Mouse (Mus musculus): ENCODE data around the gene Axin2. TPM values are rescaled to one million over a fixed set of nuclear protein-coding genes. Genes with fewer than 3 reads are reported as not detected.

Gene Axin2
- polyA plus RNA-seq, 1 experiment from 2014 or later, result 8.5 TPM

- Histone ChIP-seq H3K4me1 (replicated peaks; ENCODE audit: control insufficient read depth, insufficient read depth, low read length) (peaks cover 9% of the 10 kb centered on the region), H3K9me3 (ENCODE audit: control insufficient read depth, low read length) (no peaks in the 10 kb centered on the region), H3K4me2 (ENCODE audit: low read depth, low read length) (no peak overlapping the region), H3K4me3 (ENCODE audit: low read length) (no peak overlapping the region), H3K9ac (ENCODE audit: low read length) (no peak overlapping the region; the same call in 1 of the 2 replicates), H3K27ac (ENCODE audit: low read length) (0 out of 2 replicates have a peak overlapping the region, but pooled peaks have one; percentile 40), H3K27me3 (ENCODE audit: control insufficient read depth, insufficient read depth, low read depth, low read length) (no peaks in the 10 kb centered on the region), H3K36me3 (ENCODE audit: control insufficient read depth, insufficient read depth, low read length) (no peaks in the 10 kb centered on the region)
- ATAC-seq (ENCODE audit: low read depth), result peak; percentile 34; the same call in 1 of the 2 replicates
- 37% methylated on average over 4 of the region's 4 CpGs for WGBS
These were observed 53.3 kb downstream of the Axin2 start for GRCm38 (mm10) chr11:108973459-108973858.

GRCm38 (mm10) chr11:108973866-108974265, 53.7 kb downstream of the Axin2 start:
- no peaks in the 10 kb centered on the region for H3K36me3 ChIP-seq (ENCODE audit: control insufficient read depth, insufficient read depth, low read length)
- no peaks in the 10 kb centered on the region for H3K27me3 ChIP-seq (ENCODE audit: control insufficient read depth, insufficient read depth, low read depth, low read length)
- H3K4me2 ChIP-seq (ENCODE audit: low read depth, low read length), result no peak overlapping the region
- H3K4me1 ChIP-seq (replicated peaks; ENCODE audit: control insufficient read depth, insufficient read depth, low read length), result peaks cover 9% of the 10 kb centered on the region
- ATAC-seq (ENCODE audit: low read depth), result peak; percentile 37; the same call in 1 of the 2 replicates
- no peak overlapping the region for H3K4me3 ChIP-seq (ENCODE audit: low read length)
- 0 out of 2 replicates have a peak overlapping the region, but pooled peaks have one; percentile 11 for H3K9ac ChIP-seq (ENCODE audit: low read length)
- 39% methylated on average over 5 of the region's 5 CpGs for WGBS
- peak overlapping the region; percentile 41; the same call in 1 of the 2 replicates for H3K27ac ChIP-seq (ENCODE audit: low read length)
- no peaks in the 10 kb centered on the region for H3K9me3 ChIP-seq (ENCODE audit: control insufficient read depth, low read length)

GRCm38 (mm10) chr11:108975583-108975982, 55.4 kb downstream of the Axin2 start:
- H3K9me3 ChIP-seq (ENCODE audit: control insufficient read depth, low read length), result no peaks in the 10 kb centered on the region
- no peak for ATAC-seq (ENCODE audit: low read depth)
- 39% methylated on average over 11 of the region's 11 CpGs for WGBS

GRCm38 (mm10) chr11:108980530-108980929, 60.4 kb downstream of the Axin2 start:
- H3K27me3 ChIP-seq (ENCODE audit: control insufficient read depth, insufficient read depth, low read depth, low read length), result no peaks in the 10 kb centered on the region
- no peaks in the 10 kb centered on the region for H3K9me3 ChIP-seq (ENCODE audit: control insufficient read depth, low read length)
- 9% methylated on average over 12 of the region's 12 CpGs for WGBS
- H3K4me2 ChIP-seq (ENCODE audit: low read depth, low read length), result 0 out of 2 replicates have a peak overlapping the region, but pooled peaks have one; percentile 11
- peaks cover 20% of the 10 kb centered on the region; the same call in 1 of the 2 replicates for H3K4me1 ChIP-seq (replicated peaks; ENCODE audit: control insufficient read depth, insufficient read depth, low read length)
- H3K36me3 ChIP-seq (ENCODE audit: control insufficient read depth, insufficient read depth, low read length), result no peaks in the 10 kb centered on the region
- peak overlapping the region; percentile 72 for H3K27ac ChIP-seq (ENCODE audit: low read length)
- H3K4me3 ChIP-seq (ENCODE audit: low read length), result no peak overlapping the region
- peak; percentile 91 for ATAC-seq (ENCODE audit: low read depth)
- H3K9ac ChIP-seq (ENCODE audit: low read length), result no peak overlapping the region

More at GRCm38 (mm10) chr11:108975583-108975982, 55.4 kb downstream of the Axin2 start:
- no peak overlapping the region for H3K4me2 ChIP-seq (ENCODE audit: low read depth, low read length)
- no peak overlapping the region for H3K27ac ChIP-seq (ENCODE audit: low read length)
- peaks cover 15% of the 10 kb centered on the region for H3K4me1 ChIP-seq (replicated peaks; ENCODE audit: control insufficient read depth, insufficient read depth, low read length)
- H3K36me3 ChIP-seq (ENCODE audit: control insufficient read depth, insufficient read depth, low read length), result no peaks in the 10 kb centered on the region
- no peaks in the 10 kb centered on the region for H3K27me3 ChIP-seq (ENCODE audit: control insufficient read depth, insufficient read depth, low read depth, low read length)
- H3K9ac ChIP-seq (ENCODE audit: low read length), result no peak overlapping the region
- H3K4me3 ChIP-seq (ENCODE audit: low read length), result no peak overlapping the region

- peak overlapping the region; percentile 72 for H3K27ac ChIP-seq (ENCODE audit: low read length)
- ATAC-seq (ENCODE audit: low read depth), result no peak
- 74% methylated on average over 8 of the region's 8 CpGs for WGBS
These were observed 60.9 kb downstream of the Axin2 start for GRCm38 (mm10) chr11:108981012-108981411.

GRCm38 (mm10) chr11:108983409-108984064, 63.4 kb downstream of the Axin2 start:
- Histone ChIP-seq H3K27ac (ENCODE audit: low read length) (no peak overlapping the region), H3K27me3 (ENCODE audit: control insufficient read depth, insufficient read depth, low read depth, low read length) (no peaks in the 10 kb centered on the region), H3K4me2 (ENCODE audit: low read depth, low read length) (no peak overlapping the region), H3K4me1 (replicated peaks; ENCODE audit: control insufficient read depth, insufficient read depth, low read length) (peaks cover 19% of the 10 kb centered on the region; the same call in 1 of the 2 replicates), H3K9me3 (ENCODE audit: control insufficient read depth, low read length) (no peaks in the 10 kb centered on the region), H3K36me3 (ENCODE audit: control insufficient read depth, insufficient read depth, low read length) (no peaks in the 10 kb centered on the region), H3K4me3 (ENCODE audit: low read length) (no peak overlapping the region), H3K9ac (ENCODE audit: low read length) (no peak overlapping the region)
- WGBS, result 77% methylated on average over 7 of the region's 7 CpGs
- ATAC-seq (ENCODE audit: low read depth), result no peak

More at GRCm38 (mm10) chr11:108981012-108981411, 60.9 kb downstream of the Axin2 start:
- Histone ChIP-seq H3K4me2 (ENCODE audit: low read depth, low read length) (no peak overlapping the region), H3K9me3 (ENCODE audit: control insufficient read depth, low read length) (no peaks in the 10 kb centered on the region), H3K27me3 (ENCODE audit: control insufficient read depth, insufficient read depth, low read depth, low read length) (no peaks in the 10 kb centered on the region), H3K9ac (ENCODE audit: low read length) (no peak overlapping the region), H3K36me3 (ENCODE audit: control insufficient read depth, insufficient read depth, low read length) (no peaks in the 10 kb centered on the region), H3K4me3 (ENCODE audit: low read length) (no peak overlapping the region), H3K4me1 (replicated peaks; ENCODE audit: control insufficient read depth, insufficient read depth, low read length) (peaks cover 21% of the 10 kb centered on the region; the same call in 1 of the 2 replicates)

- Histone ChIP-seq H3K27ac (ENCODE audit: low read length) (no peak overlapping the region), H3K27me3 (ENCODE audit: control insufficient read depth, insufficient read depth, low read depth, low read length) (no peaks in the 10 kb centered on the region), H3K4me2 (ENCODE audit: low read depth, low read length) (no peak overlapping the region), H3K4me3 (ENCODE audit: low read length) (no peak overlapping the region), H3K4me1 (replicated peaks; ENCODE audit: control insufficient read depth, insufficient read depth, low read length) (peaks cover 19% of the 10 kb centered on the region; the same call in 1 of the 2 replicates), H3K9ac (ENCODE audit: low read length) (no peak overlapping the region), H3K36me3 (ENCODE audit: control insufficient read depth, insufficient read depth, low read length) (no peaks in the 10 kb centered on the region), H3K9me3 (ENCODE audit: control insufficient read depth, low read length) (no peaks in the 10 kb centered on the region)
- no peak for ATAC-seq (ENCODE audit: low read depth)
- WGBS, result 68% methylated on average over 5 of the region's 5 CpGs
These were observed 64.7 kb downstream of the Axin2 start for GRCm38 (mm10) chr11:108984711-108985419.

GRCm38 (mm10) chr11:108985836-108986235, 65.7 kb downstream of the Axin2 start:
- H3K27me3 ChIP-seq (ENCODE audit: control insufficient read depth, insufficient read depth, low read depth, low read length), result no peaks in the 10 kb centered on the region
- no peaks in the 10 kb centered on the region for H3K9me3 ChIP-seq (ENCODE audit: control insufficient read depth, low read length)
- H3K4me2 ChIP-seq (ENCODE audit: low read depth, low read length), result no peak overlapping the region
- no peak for ATAC-seq (ENCODE audit: low read depth)
- no peak overlapping the region for H3K4me3 ChIP-seq (ENCODE audit: low read length)
- H3K9ac ChIP-seq (ENCODE audit: low read length), result no peak overlapping the region
- peaks cover 11% of the 10 kb centered on the region; the same call in 1 of the 2 replicates for H3K4me1 ChIP-seq (replicated peaks; ENCODE audit: control insufficient read depth, insufficient read depth, low read length)
- WGBS, result 45% methylated on average over 7 of the region's 7 CpGs
- no peaks in the 10 kb centered on the region for H3K36me3 ChIP-seq (ENCODE audit: control insufficient read depth, insufficient read depth, low read length)
- no peak overlapping the region for H3K27ac ChIP-seq (ENCODE audit: low read length)

GRCm38 (mm10) chr11:108987226-108987625, 67.1 kb downstream of the Axin2 start:
- Histone ChIP-seq H3K9me3 (ENCODE audit: control insufficient read depth, low read length) (no peaks in the 10 kb centered on the region), H3K4me2 (ENCODE audit: low read depth, low read length) (no peak overlapping the region), H3K4me3 (ENCODE audit: low read length) (no peak overlapping the region), H3K4me1 (replicated peaks; ENCODE audit: control insufficient read depth, insufficient read depth, low read length) (peaks cover 7% of the 10 kb centered on the region; the same call in 1 of the 2 replicates), H3K27ac (ENCODE audit: low read length) (no peak overlapping the region), H3K27me3 (ENCODE audit: control insufficient read depth, insufficient read depth, low read depth, low read length) (no peaks in the 10 kb centered on the region), H3K9ac (ENCODE audit: low read length) (no peak overlapping the region), H3K36me3 (ENCODE audit: control insufficient read depth, insufficient read depth, low read length) (no peaks in the 10 kb centered on the region)
- no peak for ATAC-seq (ENCODE audit: low read depth)
- WGBS, result 62% methylated on average over 3 of the region's 3 CpGs

Measured in lung, embryonic 16.5 days (tissue).